Mouse (Mus musculus): ENCODE results near the gene Exo5. TPM values are rescaled to one million over a fixed set of nuclear protein-coding genes. Genes with fewer than 3 reads are reported as not detected.

Exo5 gene
- polyA plus RNA-seq, 1 experiment: 4.5 TPM

DNA sequence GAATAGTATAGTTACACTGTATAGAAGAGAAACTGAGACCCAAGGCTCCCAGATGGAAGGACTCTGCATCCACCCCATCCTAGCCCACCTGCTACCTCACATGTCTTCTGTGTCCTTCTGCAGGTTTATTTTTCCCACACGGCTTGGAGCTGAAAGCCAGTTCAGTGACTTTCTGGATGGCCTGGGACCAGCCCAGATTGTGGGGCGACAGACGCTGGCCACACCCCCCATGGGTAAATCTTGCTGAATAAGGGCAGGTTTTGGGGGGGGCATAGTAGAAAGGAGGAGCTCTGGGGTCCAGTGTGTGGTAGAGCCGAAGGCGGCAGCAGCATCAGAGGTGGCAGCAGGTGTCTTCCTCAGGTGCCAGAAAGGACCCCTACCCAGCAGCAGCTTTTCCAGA is 38.0 kb downstream of the Exo5 start:
- H3K27ac ChIP-seq (ENCODE audit: insufficient read depth, low read length): no peak overlapping the region
- no peak overlapping the region for H3K4me3 ChIP-seq (ENCODE audit: extremely low read depth, insufficient read depth, insufficient read length)
- H3K36me3 ChIP-seq (ENCODE audit: control insufficient read depth, insufficient read depth, low read length): no peaks in the 10 kb centered on the region
- no peak for TF ChIP-seq POLR2A (IDR thresholded peaks at IDR 0.05; ENCODE audit: low read depth, low read length)
- no peak for TF ChIP-seq CTCF (IDR thresholded peaks at IDR 0.05; ENCODE audit: extremely low read depth, insufficient read depth, insufficient read length, insufficient replicate concordance)
- no peaks in the 10 kb centered on the region for H3K4me1 ChIP-seq (ENCODE audit: control insufficient read depth, insufficient read depth, insufficient read length)
- no peaks in the 10 kb centered on the region for H3K27me3 ChIP-seq (ENCODE audit: control insufficient read depth, insufficient read depth, low read length)
- no peak for DNase-seq (ENCODE audit: low read depth in 1 of 2, low spot score in 2 of 2)
- 94% methylated on average over 5 of the region's 5 CpGs for WGBS

DNA sequence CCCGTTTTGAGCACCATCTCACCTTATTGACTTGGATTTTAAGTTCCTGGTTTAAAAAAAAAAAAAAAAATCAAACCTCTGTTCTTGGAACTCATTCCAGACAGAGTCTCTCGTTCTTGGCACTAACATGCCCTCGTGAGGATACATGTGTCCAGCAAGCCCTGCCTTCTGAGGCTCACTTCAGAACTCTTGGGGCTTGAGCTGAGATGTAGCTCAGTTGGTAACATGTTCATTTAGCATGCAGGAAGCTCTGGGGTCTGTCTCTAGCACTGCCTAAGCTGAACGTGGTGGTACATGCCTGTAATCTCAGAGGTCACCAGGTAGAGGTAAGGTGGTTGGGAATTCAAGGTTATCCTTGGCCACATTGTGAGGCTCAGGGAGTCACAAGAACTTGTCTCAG is 38.7 kb downstream of the Exo5 start:
- Histone ChIP-seq H3K4me3 (ENCODE audit: extremely low read depth, insufficient read depth, insufficient read length) (no peak overlapping the region), H3K36me3 (ENCODE audit: control insufficient read depth, insufficient read depth, low read length) (no peaks in the 10 kb centered on the region), H3K27me3 (ENCODE audit: control insufficient read depth, insufficient read depth, low read length) (no peaks in the 10 kb centered on the region), H3K27ac (ENCODE audit: insufficient read depth, low read length) (no peak overlapping the region), H3K4me1 (ENCODE audit: control insufficient read depth, insufficient read depth, insufficient read length) (no peaks in the 10 kb centered on the region)
- TF ChIP-seq CTCF (IDR thresholded peaks at IDR 0.05; ENCODE audit: extremely low read depth, insufficient read depth, insufficient read length, insufficient replicate concordance) (no peak), POLR2A (IDR thresholded peaks at IDR 0.05; ENCODE audit: low read depth, low read length) (no peak)
- 43% methylated on average over 4 of the region's 4 CpGs for WGBS
- DNase-seq (ENCODE audit: low read depth in 1 of 2, low spot score in 2 of 2): no peak

DNA sequence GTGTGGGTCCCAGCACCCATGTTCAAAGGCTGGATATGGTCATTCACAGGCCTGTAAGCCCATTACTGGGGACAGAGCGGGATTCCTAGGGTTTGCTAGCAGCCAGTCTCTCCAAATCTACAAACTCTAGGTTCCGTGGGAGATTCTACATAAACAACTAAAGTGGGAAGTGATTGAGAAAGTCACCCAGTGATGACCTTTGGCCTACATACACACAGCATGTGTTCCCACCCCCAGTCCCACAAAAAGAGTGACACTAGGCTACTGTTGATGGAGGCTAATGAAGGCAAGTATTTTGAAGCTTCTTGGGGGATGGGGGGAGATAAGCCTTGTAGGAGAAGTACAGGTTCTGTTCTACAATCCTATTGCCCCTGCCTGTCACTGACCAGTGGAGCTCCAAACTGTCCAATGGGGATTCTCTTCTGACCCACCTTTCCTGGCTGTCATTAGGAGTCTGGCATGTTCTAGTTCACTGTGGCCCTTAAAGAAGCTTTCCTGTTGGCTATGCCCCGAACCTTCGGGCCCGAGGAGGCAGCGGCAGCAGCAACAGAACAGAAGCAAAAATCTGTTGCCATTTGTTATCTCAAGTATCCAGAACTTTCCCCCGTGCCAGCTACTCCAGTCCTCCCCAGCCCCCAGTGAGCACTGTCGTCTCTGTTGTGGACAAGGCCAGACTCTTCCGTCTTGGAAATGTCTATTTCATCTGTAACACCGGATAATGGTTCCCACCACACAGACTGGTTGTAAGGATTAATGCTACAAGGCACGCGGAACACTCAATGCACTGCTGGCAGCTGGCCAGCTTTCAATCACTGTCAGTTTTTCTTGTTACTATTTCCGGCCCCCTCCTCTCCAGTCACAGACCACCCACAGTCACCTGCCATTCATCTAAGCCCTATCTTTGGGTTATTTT is 39.4 kb downstream of the Exo5 start:
- no peaks in the 10 kb centered on the region for H3K27me3 ChIP-seq (ENCODE audit: control insufficient read depth, insufficient read depth, low read length)
- H3K4me3 ChIP-seq (ENCODE audit: extremely low read depth, insufficient read depth, insufficient read length): no peak overlapping the region
- no peaks in the 10 kb centered on the region for H3K4me1 ChIP-seq (ENCODE audit: control insufficient read depth, insufficient read depth, insufficient read length)
- H3K27ac ChIP-seq (ENCODE audit: insufficient read depth, low read length): no peak overlapping the region
- 58% methylated on average over 13 of the region's 13 CpGs for WGBS
- no peak for DNase-seq (ENCODE audit: low read depth in 1 of 2, low spot score in 2 of 2)
- TF ChIP-seq POLR2A (IDR thresholded peaks at IDR 0.05; ENCODE audit: low read depth, low read length): no peak
- H3K36me3 ChIP-seq (ENCODE audit: control insufficient read depth, insufficient read depth, low read length): no peaks in the 10 kb centered on the region

DNA sequence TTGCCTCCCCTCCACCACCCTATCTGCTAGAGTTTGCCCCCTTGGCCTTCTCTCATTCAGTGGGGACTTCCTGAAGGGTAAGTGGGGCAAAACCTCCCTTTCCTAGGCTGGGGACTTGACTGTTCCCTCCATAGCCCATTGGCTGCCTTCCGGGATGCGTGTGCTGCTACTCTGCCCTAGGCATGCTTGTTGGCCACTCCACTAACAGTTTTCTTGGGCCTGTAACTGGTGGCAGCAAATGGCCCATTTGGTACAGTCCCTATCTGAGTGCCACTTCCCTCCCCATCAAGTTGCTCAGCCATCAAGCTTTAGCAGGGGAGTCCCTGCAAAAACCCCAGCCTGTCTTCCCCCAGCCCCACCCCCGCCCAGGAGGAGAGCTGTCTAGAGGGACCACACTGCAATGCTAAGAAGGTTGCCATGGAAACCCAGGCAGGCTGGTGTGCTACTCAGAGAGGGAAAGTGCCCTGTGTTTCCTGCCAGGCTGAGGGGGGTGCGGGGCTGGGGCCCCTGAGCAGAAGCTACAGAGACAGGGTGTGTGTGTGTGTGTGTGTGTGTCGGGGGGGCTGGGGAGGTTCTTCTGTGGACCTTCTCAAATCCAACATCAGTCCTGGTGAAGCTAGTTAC is 42.7 kb downstream of the Exo5 start:
- TF ChIP-seq CTCF (IDR thresholded peaks at IDR 0.05; ENCODE audit: extremely low read depth, insufficient read depth, insufficient read length, insufficient replicate concordance) (no peak), POLR2A (IDR thresholded peaks at IDR 0.05; ENCODE audit: low read depth, low read length) (no peak)
- Histone ChIP-seq H3K27me3 (ENCODE audit: control insufficient read depth, insufficient read depth, low read length) (no peaks in the 10 kb centered on the region), H3K27ac (ENCODE audit: insufficient read depth, low read length) (no peak overlapping the region), H3K4me3 (ENCODE audit: extremely low read depth, insufficient read depth, insufficient read length) (no peak overlapping the region), H3K36me3 (ENCODE audit: control insufficient read depth, insufficient read depth, low read length) (no peaks in the 10 kb centered on the region), H3K4me1 (ENCODE audit: control insufficient read depth, insufficient read depth, insufficient read length) (no peaks in the 10 kb centered on the region)
- 36% methylated on average over 5 of the region's 5 CpGs for WGBS
- no peak for DNase-seq (ENCODE audit: low read depth in 1 of 2, low spot score in 2 of 2)

DNA sequence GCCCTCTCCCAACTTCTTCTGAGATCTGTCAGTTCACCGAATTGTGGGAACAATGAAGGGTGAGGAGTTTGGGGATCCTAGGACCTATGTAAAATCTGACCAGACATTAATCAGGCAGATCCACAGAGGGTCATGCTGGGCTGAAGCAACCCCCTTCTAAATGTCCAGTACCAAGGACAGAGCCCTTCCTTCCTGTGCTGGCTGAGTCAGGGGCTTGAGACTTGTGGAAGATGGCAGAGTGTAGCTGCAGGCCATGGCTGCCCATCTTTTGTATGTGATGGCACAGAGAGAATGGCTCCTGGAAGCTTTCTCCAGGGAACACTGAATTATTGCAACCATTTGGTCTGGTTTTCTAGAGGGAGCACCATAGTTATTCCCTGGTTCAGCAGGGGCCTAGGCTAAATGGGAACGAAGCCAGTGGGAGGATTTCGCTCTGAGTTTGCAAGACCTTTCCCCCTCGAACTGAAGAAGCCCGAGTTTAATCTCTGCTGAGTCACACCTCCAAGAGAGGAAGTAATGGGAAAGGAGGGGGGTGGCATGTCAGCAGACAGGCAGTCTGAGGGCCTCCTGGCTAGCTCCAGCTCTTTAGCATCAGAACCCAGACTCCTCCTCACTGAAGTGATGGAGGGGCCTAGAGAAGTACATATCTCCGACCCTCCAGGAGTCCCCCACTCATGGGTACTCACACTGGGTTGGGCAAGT is 43.9 kb downstream of the Exo5 start:
- 30% methylated on average over 6 of the region's 6 CpGs for WGBS
- DNase-seq (ENCODE audit: low read depth in 1 of 2, low spot score in 2 of 2): no peak

DNA sequence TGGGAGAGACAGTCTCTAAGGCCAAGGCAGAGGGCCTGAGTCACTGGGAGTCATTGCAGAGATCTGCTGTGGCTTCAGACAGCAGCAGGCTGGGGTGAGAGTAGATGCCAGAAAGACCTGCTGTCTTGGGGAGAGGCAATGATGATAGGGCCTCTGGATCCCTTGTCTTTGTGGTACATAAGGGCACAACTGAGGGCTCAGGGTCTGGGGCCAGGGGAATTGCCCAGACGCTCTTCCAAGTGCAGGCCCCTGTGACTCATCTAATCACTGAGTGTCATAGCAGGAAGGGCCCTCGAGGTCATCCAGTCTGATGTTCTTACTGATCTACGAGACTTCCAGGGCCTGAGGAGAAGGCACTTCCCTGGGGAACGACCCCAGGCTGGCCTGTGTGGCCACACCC is 45.4 kb downstream of the Exo5 start:
- no peaks in the 10 kb centered on the region for H3K4me1 ChIP-seq (ENCODE audit: control insufficient read depth, insufficient read depth, insufficient read length)
- H3K27ac ChIP-seq (ENCODE audit: insufficient read depth, low read length): no peak overlapping the region
- no peaks in the 10 kb centered on the region for H3K36me3 ChIP-seq (ENCODE audit: control insufficient read depth, insufficient read depth, low read length)
- TF ChIP-seq POLR2A (IDR thresholded peaks at IDR 0.05; ENCODE audit: low read depth, low read length): no peak
- TF ChIP-seq CTCF (IDR thresholded peaks at IDR 0.05; ENCODE audit: extremely low read depth, insufficient read depth, insufficient read length, insufficient replicate concordance): no peak
- no peak for DNase-seq (ENCODE audit: low read depth in 1 of 2, low spot score in 2 of 2)
- H3K4me3 ChIP-seq (ENCODE audit: extremely low read depth, insufficient read depth, insufficient read length): no peak overlapping the region
- WGBS: 72% methylated on average over 4 of the region's 4 CpGs
- H3K27me3 ChIP-seq (ENCODE audit: control insufficient read depth, insufficient read depth, low read length): no peaks in the 10 kb centered on the region

More for the DNA sequence above, 43.9 kb downstream of the Exo5 start:
- TF ChIP-seq POLR2A (IDR thresholded peaks at IDR 0.05; ENCODE audit: low read depth, low read length) (no peak), CTCF (IDR thresholded peaks at IDR 0.05; ENCODE audit: extremely low read depth, insufficient read depth, insufficient read length, insufficient replicate concordance) (no peak)
- H3K4me1 ChIP-seq (ENCODE audit: control insufficient read depth, insufficient read depth, insufficient read length): no peaks in the 10 kb centered on the region
- H3K27me3 ChIP-seq (ENCODE audit: control insufficient read depth, insufficient read depth, low read length): no peaks in the 10 kb centered on the region
- H3K36me3 ChIP-seq (ENCODE audit: control insufficient read depth, insufficient read depth, low read length): no peaks in the 10 kb centered on the region
- no peak overlapping the region for H3K4me3 ChIP-seq (ENCODE audit: extremely low read depth, insufficient read depth, insufficient read length)
- no peak overlapping the region for H3K27ac ChIP-seq (ENCODE audit: insufficient read depth, low read length)
